13 mouse cellular contexts compared by ENCODE assay signal in the genomic region with DNA sequence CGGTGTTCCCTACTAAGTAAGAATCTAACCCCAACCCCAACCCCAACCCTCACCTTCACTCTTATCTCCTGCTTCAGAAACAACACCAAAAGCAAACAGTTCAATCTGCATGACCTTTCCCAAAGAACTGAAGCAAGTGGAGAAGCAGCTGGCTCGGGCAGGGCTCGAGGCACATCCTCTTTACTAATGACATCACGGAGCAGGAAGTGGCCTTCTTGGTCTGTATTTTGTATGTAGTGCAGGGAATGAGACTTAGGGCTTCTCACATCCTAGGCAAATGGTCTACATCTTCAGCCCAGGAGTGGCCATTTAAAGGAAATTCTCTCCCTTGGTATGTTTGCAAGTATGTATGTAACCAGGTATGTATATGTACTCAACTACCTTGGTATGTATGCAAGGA.
"Had no signal": no experiment of that assay in that cellular context is flagged by ENCODE, and none has a peak within 500 bp of the region (broad histone marks: within the 10 kb centered on the region; RNA-seq: fewer than 3 reads in every experiment).

No protein-coding gene starts in this region.

- H3K4me3 ChIP-seq: limb, embryonic 12.5 days; liver, embryonic 13.5 days; lung, embryonic 15.5 days; megakaryocyte, embryonic 14.5 days; midbrain, embryonic 12.5 days had no signal

- DNase-seq: kidney, postnatal 36 days; layer of hippocampus, adult 9-11 months; layer of hippocampus, postnatal 36 days; liver; liver, embryonic 13.5 days; liver, postnatal 0 days; right cerebral cortex, postnatal 14 days; thymus, postnatal 36 days had no signal

- H3K9me3 ChIP-seq: limb, embryonic 12.5 days; liver, embryonic 13.5 days; lung, embryonic 15.5 days; midbrain, embryonic 12.5 days had no signal

- H3K9ac ChIP-seq: limb, embryonic 12.5 days; liver, embryonic 13.5 days; liver, postnatal 0 days; lung, embryonic 15.5 days; midbrain, embryonic 12.5 days had no signal

- ATAC-seq: liver, postnatal 0 days; midbrain, embryonic 16.5 days had no signal

- H3K4me1 ChIP-seq: limb, embryonic 12.5 days; liver, embryonic 13.5 days; lung, embryonic 15.5 days; megakaryocyte, embryonic 14.5 days; midbrain, embryonic 12.5 days had no signal

- H3K4me2 ChIP-seq: limb, embryonic 12.5 days; liver, embryonic 13.5 days; lung, embryonic 15.5 days; midbrain, embryonic 12.5 days had no signal

- H3K27ac ChIP-seq: limb, embryonic 12.5 days; liver, embryonic 13.5 days; lung, embryonic 15.5 days; midbrain, embryonic 12.5 days had no signal

- H3K27me3 ChIP-seq: limb, embryonic 12.5 days; liver, embryonic 13.5 days; lung, embryonic 15.5 days; megakaryocyte, embryonic 14.5 days; midbrain, embryonic 12.5 days had no signal
